Mouse (Mus musculus): ENCODE measurements at regions not wholly inside any gene's neighbourhood (a gene's known extent, or its start where the extent isn't known, plus 50 kb on each side); places are given as distances from the start of the nearest gene placed in this dataset.
"Not testable (repeated sequence)": the region's sequence is repeated elsewhere in the genome, so short reads cannot be mapped to it uniquely, and the experiment has no call there.

GRCm38 (mm10) chrX:58812824-58813223 lies 96.3 kb upstream of the 4930550L24Rik start:
- H3K4me3 ChIP-seq (ENCODE audit: insufficient read depth, low read depth, low read length); H3K9ac ChIP-seq (ENCODE audit: low read depth, low read length); H3K27me3 ChIP-seq (ENCODE audit: control insufficient read depth, insufficient read depth, low read length); H3K36me3 ChIP-seq (ENCODE audit: control insufficient read depth, insufficient read depth, low read length); H3K79me2 ChIP-seq (ENCODE audit: control insufficient read depth, insufficient read depth, low read length); H3K4me1 ChIP-seq (ENCODE audit: control insufficient read depth, insufficient read depth, low read length); H3K27ac ChIP-seq (replicated peaks; ENCODE audit: insufficient read depth, low read depth, low read length): not testable (repeated sequence)
- TF ChIP-seq CTCF (IDR thresholded peaks at IDR 0.05; ENCODE audit: low read depth, low read length): peak; percentile 7; the same call in 1 of the 2 replicates
- peak; percentile 3 for DNase-seq (ENCODE audit: extremely low read depth, low read depth, low spot score)
- WGBS: 55% methylated on average over 1 of the region's 1 CpGs

All from liver, adult 2 months (tissue).